Mouse (Mus musculus) bone marrow, adult 2 months (tissue): ENCODE measurements around the gene Gm49355. TPM values are rescaled to one million over a fixed set of nuclear protein-coding genes. Genes with fewer than 3 reads are reported as not detected.

Experiments
- H3K27ac ChIP-seq: fragments of 200-500 bp; 2 replicates; pipeline ENCODE4 v1.5.1; 2012; ENCODE audit warnings: low read depth, mild to moderate bottlenecking, control low read depth, inconsistent platforms, low read length; ENCODE audit not compliant: control insufficient read depth, poor library complexity, insufficient read depth
- H3K4me1 ChIP-seq: fragments of 200-500 bp; 2 replicates; pipeline ENCODE4 v1.6.1; 2011; ENCODE audit warnings: low read length; ENCODE audit not compliant: control insufficient read depth, insufficient read depth
- H3K4me3 ChIP-seq: fragments of 200-500 bp; replicated peaks from 2 replicates; pipeline ENCODE3; 2011; ENCODE audit warnings: mild to moderate bottlenecking, low read depth, low read length, control low read depth; ENCODE audit not compliant: control insufficient read depth
- CTCF ChIP-seq: fragments of 200-500 bp; IDR thresholded peaks from 2 replicates; pipeline ENCODE4 v1.5.1; 2011; ENCODE audit warnings: low read length, control low read depth; ENCODE audit not compliant: control insufficient read depth, insufficient read depth
- POLR2A ChIP-seq: fragments of 200-500 bp; IDR thresholded peaks from 2 replicates; pipeline ENCODE4 v1.6.1; 2011; ENCODE audit warnings: low read depth, mild to moderate bottlenecking, control low read depth, low read length, borderline replicate concordance; ENCODE audit not compliant: control insufficient read depth
- WGBS: fragments of 180-500 bp; shearing (Covaris S2); methylation state at CpG from one replicate; pipeline ENCODE4 v1.1.7; 2018; 5-methylcytosine and 5-hydroxymethylcytosine counted together
- polyA plus RNA-seq: library from polyadenylated mRNA; stranded (reverse); fragments of >200 nt; gene quantifications from 2 replicates; pipeline ENCODE4 v1.2.4, GENCODE M21; 2011; ENCODE audit warnings: low replicate concordance; ENCODE audit not compliant: missing spikeins, insufficient read depth, insufficient read length

Gene Gm49355
- polyA plus RNA-seq, 1 experiment, result not detected

- no peak overlapping the region for H3K27ac ChIP-seq
- TF ChIP-seq CTCF, result no peak
- no peak for TF ChIP-seq POLR2A
- 6% methylated on average over 26 of the region's 26 CpGs for WGBS
- no peaks in the 10 kb centered on the region for H3K4me1 ChIP-seq
- H3K4me3 ChIP-seq, result no peak overlapping the region
These were observed 63.3 kb downstream of the Gm49355 start for GRCm38 (mm10) chr14:12346865-12347600.

- Histone ChIP-seq H3K4me3 (no peak within 1 kb of the TSS), H3K27ac (no peak within 1 kb of the TSS), H3K4me1 (no peaks in the 10 kb centered on the region)
- WGBS, result 7% methylated on average over 2 of the region's 2 CpGs
- no peak for TF ChIP-seq CTCF
- TF ChIP-seq POLR2A, result no peak
These were observed 64.3 kb downstream of the Gm49355 start, which contains the start of gene Fezf2 for GRCm38 (mm10) chr14:12348089-12348488. Gene Fezf2, minus strand, starts transcription at chr14:12348189.

GRCm38 (mm10) chr14:12349334-12350090, 65.7 kb downstream of the Gm49355 start:
- no peak for TF ChIP-seq POLR2A
- TF ChIP-seq CTCF, result no peak
- no peaks in the 10 kb centered on the region for H3K4me1 ChIP-seq
- 9% methylated on average over 15 of the region's 15 CpGs for WGBS
- no peak overlapping the region for H3K4me3 ChIP-seq
- H3K27ac ChIP-seq, result no peak overlapping the region

GRCm38 (mm10) chr14:12350271-12350916, 66.6 kb downstream of the Gm49355 start:
- 19% methylated on average over 16 of the region's 16 CpGs for WGBS

More at GRCm38 (mm10) chr14:12350271-12350916, 66.6 kb downstream of the Gm49355 start:
- no peak overlapping the region for H3K27ac ChIP-seq
- H3K4me1 ChIP-seq, result no peaks in the 10 kb centered on the region
- H3K4me3 ChIP-seq, result no peak overlapping the region
- TF ChIP-seq CTCF (no peak), POLR2A (no peak)

Other genes starting within 250 kb of the Gm49355 start
- gene 3830406C13Rik, start 197 bp downstream of the Gm49355 start, polyA plus RNA-seq, result 16.2 and 18.7 TPM in 2 replicates
- gene Fezf2, start 64.2 kb downstream of the Gm49355 start, polyA plus RNA-seq, result not detected in 2 replicates